Mouse (Mus musculus): ENCODE measurements around the gene Fndc3b.

GRCm38 (mm10) chr3:27621176-27621575 is 89.9 kb downstream of the Fndc3b start:
- TF ChIP-seq CTCF (IDR thresholded peaks at IDR 0.05; ENCODE audit: low read depth) (no peak), EP300 (IDR thresholded peaks at IDR 0.05; ENCODE audit: low read depth) (no peak)

Measured in liver, postnatal 0 days (tissue).